In the genomic region with DNA sequence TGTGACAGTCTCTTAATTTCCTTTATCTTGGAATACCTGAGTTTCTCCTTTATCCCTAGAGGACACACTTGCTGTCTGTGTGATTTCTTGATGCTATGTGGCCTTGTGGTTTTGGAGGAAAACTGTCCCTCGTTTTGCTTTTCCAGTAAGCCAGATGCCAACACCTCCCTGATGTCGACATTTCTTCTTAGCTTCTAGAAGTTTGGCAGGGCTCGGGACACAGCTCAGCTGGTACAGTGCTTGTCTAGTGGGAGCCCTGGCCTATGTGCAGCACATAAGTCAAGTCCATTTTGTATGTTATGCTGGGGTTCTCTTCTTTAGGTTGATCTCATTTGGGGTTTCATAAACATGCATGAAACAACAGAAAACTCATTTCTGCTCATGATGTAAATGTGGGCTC, we compare ENCODE assay signal across 16 mouse cellular contexts.
"Had no signal": no experiment of that assay in that cellular context is flagged by ENCODE, and none has a peak within 500 bp of the region (broad histone marks: within the 10 kb centered on the region; RNA-seq: fewer than 3 reads in every experiment).

No protein-coding gene starts in this region.

- H3K27me3 ChIP-seq: liver, embryonic 13.5 days; liver, embryonic 15.5 days; megakaryocyte, embryonic 14.5 days; midbrain, embryonic 13.5 days; midbrain, embryonic 15.5 days; neural tube, embryonic 12.5 days; stomach, embryonic 15.5 days had no signal

- H3K36me3 ChIP-seq: liver, embryonic 13.5 days; liver, embryonic 15.5 days; midbrain, embryonic 13.5 days; midbrain, embryonic 15.5 days; neural tube, embryonic 12.5 days; stomach, embryonic 15.5 days had no signal

- ATAC-seq: liver, postnatal 0 days; midbrain, embryonic 13.5 days; midbrain, embryonic 15.5 days had no signal

- H3K4me1 ChIP-seq: liver, embryonic 15.5 days had no signal

- H3K27ac ChIP-seq: liver, embryonic 13.5 days; liver, embryonic 15.5 days; macrophage; midbrain, embryonic 13.5 days; midbrain, embryonic 15.5 days; neural tube, embryonic 12.5 days; stomach, embryonic 15.5 days; stomach, postnatal 0 days had no signal

- H3K4me3 ChIP-seq: liver, embryonic 13.5 days; liver, embryonic 15.5 days; megakaryocyte, embryonic 14.5 days; midbrain, embryonic 13.5 days; midbrain, embryonic 15.5 days; neural tube, embryonic 12.5 days; stomach, embryonic 15.5 days had no signal

- H3K4me2 ChIP-seq: liver, embryonic 11.5 days; liver, embryonic 13.5 days; liver, embryonic 15.5 days; midbrain, embryonic 11.5 days; midbrain, embryonic 13.5 days; midbrain, embryonic 15.5 days; neural tube, embryonic 12.5 days; stomach, embryonic 15.5 days had no signal

- H3K9me3 ChIP-seq: liver, embryonic 13.5 days; liver, embryonic 15.5 days; megakaryocyte, embryonic 14.5 days; midbrain, embryonic 13.5 days; midbrain, embryonic 15.5 days; neural tube, embryonic 12.5 days; stomach, embryonic 15.5 days had no signal

- H3K9ac ChIP-seq: liver, embryonic 13.5 days; liver, embryonic 15.5 days; liver, postnatal 0 days; midbrain, embryonic 13.5 days; midbrain, embryonic 15.5 days; neural tube, embryonic 12.5 days; stomach, embryonic 15.5 days had no signal

- DNase-seq: liver, embryonic 13.5 days; liver, postnatal 0 days; right cerebral cortex, postnatal 14 days; thymus, adult 2 months; thymus, postnatal 25 days; thymus, postnatal 4 days had no signal
